8 mouse cellular contexts compared by ENCODE assay signal in the genomic region with DNA sequence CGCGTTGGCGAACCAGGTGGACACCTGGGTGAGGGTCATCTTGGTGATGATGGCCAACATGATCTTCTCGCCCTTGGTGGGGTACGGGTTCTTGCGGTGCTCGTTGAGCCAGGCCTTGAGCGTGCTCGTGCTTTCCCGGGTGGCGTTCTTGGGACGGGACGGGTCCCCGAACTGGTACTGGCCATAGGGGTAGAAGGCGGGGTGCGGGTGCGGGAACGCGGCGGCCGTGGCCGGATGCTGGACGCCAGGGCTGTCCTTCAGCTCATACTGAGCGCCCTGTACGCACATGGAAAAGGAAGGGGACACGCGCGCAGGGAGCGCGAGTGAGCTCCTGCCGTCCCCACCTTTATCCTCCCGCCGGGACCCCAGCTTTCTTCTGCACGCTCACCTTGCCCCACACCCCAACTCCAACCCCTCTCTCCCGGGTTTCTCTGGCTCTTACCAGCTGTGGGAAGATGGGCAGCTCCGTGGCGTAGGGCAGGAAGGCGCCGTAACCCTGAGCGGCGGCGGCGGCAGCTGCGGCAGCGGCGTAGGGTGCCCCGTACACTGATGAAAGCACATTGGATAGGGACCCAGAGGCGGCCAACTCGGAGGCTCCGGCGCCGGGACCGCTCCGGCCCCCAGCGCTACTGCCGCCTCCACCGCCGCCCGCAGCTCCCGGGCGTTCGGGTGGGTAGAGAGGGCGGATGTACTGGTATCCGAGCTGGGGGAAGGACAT. TPM values are rescaled to one million over a fixed set of nuclear protein-coding genes. Genes with fewer than 3 reads are reported as not detected.
DNase-seq lines count a peak whose midpoint lies in the region; ATAC-seq and TF ChIP-seq lines count a peak whose summit lies in the region.

No protein-coding gene starts in this region.

- H3K36me3 ChIP-seq in liver, adult 2 months (ENCODE audit: control insufficient read depth, insufficient read depth, low read length): no peaks in the 10 kb centered on the region
- peaks cover 6% of the 10 kb centered on the region; the same call in 1 of the 2 replicates for H3K36me3 ChIP-seq in heart, embryonic 14.5 days (ENCODE audit: control insufficient read depth, insufficient read depth, low read length)
- H3K36me3 ChIP-seq in limb, embryonic 11.5 days (ENCODE audit: control insufficient read depth, insufficient read depth, low read length): no peaks in the 10 kb centered on the region
- no peaks in the 10 kb centered on the region for H3K36me3 ChIP-seq in neural tube, embryonic 11.5 days (ENCODE audit: control insufficient read depth, insufficient read depth, low read length)

- H3K27me3 ChIP-seq in liver, adult 2 months (ENCODE audit: control insufficient read depth, insufficient read depth, low read length): peaks cover 39% of the 10 kb centered on the region
- peaks cover 8% of the 10 kb centered on the region; the same call in 1 of the 2 replicates for H3K27me3 ChIP-seq in cerebellum, adult 2 months (ENCODE audit: control insufficient read depth, insufficient read depth, low read length)
- peaks cover 56% of the 10 kb centered on the region for H3K27me3 ChIP-seq in heart, embryonic 14.5 days (ENCODE audit: control insufficient read depth, insufficient read depth, low read length)
- peaks cover 97% of the 10 kb centered on the region for H3K27me3 ChIP-seq in limb, embryonic 11.5 days (ENCODE audit: control insufficient read depth, insufficient read depth, low read length)
- peaks cover 40% of the 10 kb centered on the region for H3K27me3 ChIP-seq in neural tube, embryonic 11.5 days (ENCODE audit: control insufficient read depth, insufficient read depth, low read length)

- H3K27ac ChIP-seq in liver, adult 2 months (replicated peaks; ENCODE audit: insufficient read depth, low read depth, low read length): no peak overlapping the region
- peak overlapping the region; percentile 22; the same call in 1 of the 2 replicates for H3K27ac ChIP-seq in cerebellum, adult 2 months (ENCODE audit: insufficient read depth, low read length)
- peak overlapping the region; percentile 93 to 97 for H3K27ac ChIP-seq in heart, embryonic 14.5 days (replicated peaks in 1 of 2; ENCODE audit: control insufficient read depth in 1 of 2, insufficient read depth in 1 of 2, low read depth in 2 of 2, low read length in 2 of 2)
- H3K27ac ChIP-seq in limb, embryonic 11.5 days (replicated peaks; ENCODE audit: low read depth, low read length): peak overlapping the region; percentile 89
- peak overlapping the region; percentile 96 for H3K27ac ChIP-seq in neural tube, embryonic 11.5 days (ENCODE audit: low read depth, low read length)

- DNase-seq in liver, adult 2 months (ENCODE audit: extremely low read depth, low read depth, low spot score): no peak
- DNase-seq in liver: no peak
- peak in 1 of 2 experiments; percentile 54 for DNase-seq in cerebellum, adult 2 months
- peak; percentile 61 for DNase-seq in limb, embryonic 11.5 days (ENCODE audit: low spot score)
- peak; percentile 59 for DNase-seq in neural tube, embryonic 11.5 days (ENCODE audit: low spot score)
- DNase-seq in frontal cortex, postnatal 36 days (ENCODE audit: low spot score in 2 of 2): no peak
- DNase-seq in c-Kit-positive CD71-positive TER-119-positive erythroid progenitor cells, embryonic 14.5 days (ENCODE audit: low spot score): no peak

- TF ChIP-seq POLR2A in liver, adult 2 months (IDR thresholded peaks at IDR 0.05; ENCODE audit: extremely low read depth, insufficient read depth, low read length): no peak
- TF ChIP-seq POLR2A in cerebellum, adult 2 months (IDR thresholded peaks at IDR 0.05; ENCODE audit: borderline replicate concordance, insufficient read depth, low read length): no peak

- peaks cover 9% of the 10 kb centered on the region; the same call in 1 of the 2 replicates for H3K4me1 ChIP-seq in liver, adult 2 months (ENCODE audit: control insufficient read depth, insufficient read depth, low read length)
- H3K4me1 ChIP-seq in cerebellum, adult 2 months (ENCODE audit: control insufficient read depth, insufficient read depth, low read length): peaks cover 4% of the 10 kb centered on the region
- peaks cover 26 to 30% of the 10 kb centered on the region in 2 experiments for H3K4me1 ChIP-seq in heart, embryonic 14.5 days (ENCODE audit: control insufficient read depth in 2 of 2, insufficient read depth in 2 of 2, low read length in 2 of 2)
- peaks cover 27% of the 10 kb centered on the region for H3K4me1 ChIP-seq in limb, embryonic 11.5 days (ENCODE audit: control insufficient read depth, insufficient read depth, low read length)
- H3K4me1 ChIP-seq in neural tube, embryonic 11.5 days (ENCODE audit: control insufficient read depth, insufficient read depth, low read length): peaks cover 44% of the 10 kb centered on the region

- ATAC-seq in heart, embryonic 14.5 days (ENCODE audit: insufficient number of reproducible peaks, insufficient read depth, low FRiP score, low read depth): 0 out of 2 replicates have a peak, but pooled peaks have one; percentile 2
- no peak for ATAC-seq in limb, embryonic 11.5 days (ENCODE audit: insufficient number of reproducible peaks, low FRiP score, low TSS enrichment, low read depth)
- no peak for ATAC-seq in neural tube, embryonic 11.5 days (ENCODE audit: insufficient read depth, low FRiP score, low TSS enrichment)

- H3K4me3 ChIP-seq in liver, adult 2 months (ENCODE audit: insufficient read depth, low read depth, low read length): peak overlapping the region; percentile 83; the same call in 1 of the 2 replicates
- peak overlapping the region; percentile 57 for H3K4me3 ChIP-seq in cerebellum, adult 2 months (replicated peaks; ENCODE audit: insufficient read depth, low read depth, low read length)
- peak overlapping the region; percentile 85 to 86 for H3K4me3 ChIP-seq in heart, embryonic 14.5 days (ENCODE audit: control insufficient read depth in 1 of 2, insufficient read depth in 1 of 2, low read depth in 1 of 2, low read length in 2 of 2)
- H3K4me3 ChIP-seq in limb, embryonic 11.5 days (ENCODE audit: low read depth, low read length): peak overlapping the region; percentile 53
- H3K4me3 ChIP-seq in neural tube, embryonic 11.5 days (ENCODE audit: low read depth, low read length): peak overlapping the region; percentile 88

- no peaks in the 10 kb centered on the region for H3K79me2 ChIP-seq in liver, adult 2 months (ENCODE audit: control insufficient read depth, insufficient read depth, low read length)

- no peaks in the 10 kb centered on the region for H3K9me3 ChIP-seq in heart, embryonic 14.5 days (ENCODE audit: control insufficient read depth, low read length)
- H3K9me3 ChIP-seq in limb, embryonic 11.5 days (ENCODE audit: control insufficient read depth, low read length): no peaks in the 10 kb centered on the region
- H3K9me3 ChIP-seq in neural tube, embryonic 11.5 days (ENCODE audit: control insufficient read depth, low read length): no peaks in the 10 kb centered on the region

- peak overlapping the region; percentile 68 for H3K9ac ChIP-seq in liver, adult 2 months (ENCODE audit: low read depth, low read length)
- peak overlapping the region; percentile 94 for H3K9ac ChIP-seq in heart, embryonic 14.5 days (ENCODE audit: low read length)
- H3K9ac ChIP-seq in limb, embryonic 11.5 days (ENCODE audit: low read length): peak overlapping the region; percentile 76
- peak overlapping the region; percentile 91 for H3K9ac ChIP-seq in neural tube, embryonic 11.5 days (ENCODE audit: low read length)

- TF ChIP-seq CTCF in liver, adult 2 months (IDR thresholded peaks at IDR 0.05; ENCODE audit: low read depth, low read length): no peak
- TF ChIP-seq CTCF in cerebellum, adult 2 months (IDR thresholded peaks at IDR 0.05; ENCODE audit: borderline replicate concordance, insufficient read depth, low read depth, low read length): no peak

- H3K4me2 ChIP-seq in heart, embryonic 14.5 days (ENCODE audit: low read length): peak overlapping the region; percentile 92
- peak overlapping the region; percentile 81 for H3K4me2 ChIP-seq in limb, embryonic 11.5 days (ENCODE audit: low read depth, severe bottlenecking)
- H3K4me2 ChIP-seq in neural tube, embryonic 11.5 days (ENCODE audit: low read depth): peak overlapping the region; percentile 78

- WGBS in liver, adult 2 months: 2% methylated on average over 64 of the region's 64 CpGs
- WGBS in cerebellum, adult 2 months: 1% methylated on average over 64 of the region's 64 CpGs
- WGBS in heart, embryonic 14.5 days: under 1% methylated on average over 63 of the region's 64 CpGs
- under 1% methylated on average over 53 of the region's 64 CpGs for WGBS in limb, embryonic 11.5 days
- 0% methylated on average over 63 of the region's 64 CpGs for WGBS in neural tube, embryonic 11.5 days

RNA-seq across cellular contexts. Expression of gene Irx3, which starts 1.2 kb away (rescaled TPM):
- total RNA-seq in liver, adult 2 months (2014; rRNA removed): 0.18 and 0.20 TPM in 2 replicates
- polyA plus RNA-seq in liver, adult 2 months (2012; rRNA removed): 0.22 and 0.31 TPM in 2 replicates
- 8.6 and 9.2 TPM in 2 replicates for polyA plus RNA-seq in cerebellum, adult 2 months (2012; rRNA removed)
- polyA plus RNA-seq in heart, embryonic 14.5 days (2014; fragmentation: Nextera tagmentation; extraction: Ambion mirVana): 9.8 and 13.1 TPM in 2 replicates
- 15.3 and 21.0 TPM in 2 replicates for polyA plus RNA-seq in limb, embryonic 11.5 days (2014; fragmentation: Nextera tagmentation; extraction: Ambion mirVana)
- polyA plus RNA-seq in neural tube, embryonic 11.5 days (2014; fragmentation: Nextera tagmentation; extraction: Ambion mirVana): 16.1 and 19.8 TPM in 2 replicates

Comparison
In these comparisons a context has a peak if more than half of its experiments do, and no peak if none do; other contexts are left out.
1. DNase-seq: peak in limb, embryonic 11.5 days (single experiment) and neural tube, embryonic 11.5 days (single experiment); none in liver, adult 2 months (single experiment), liver (single experiment), frontal cortex, postnatal 36 days (0 of 2) and c-Kit-positive CD71-positive TER-119-positive erythroid progenitor cells, embryonic 14.5 days (single experiment).
2. Peak in every context shown above with its lines, with median percentiles within 50 percentile points of each other: H3K4me3 ChIP-seq, H3K9ac ChIP-seq and H3K4me2 ChIP-seq.